Mouse (Mus musculus) activated CD4-positive, CD25-positive, alpha-beta regulatory T cell, adult 4 months (primary cell): ENCODE data around the gene Daam2. TPM values are rescaled to one million over a fixed set of nuclear protein-coding genes. Genes with fewer than 3 reads are reported as not detected.

Experiments used
- ATAC-seq: one replicate; pipeline ENCODE4 v1.8.0; 2017
- polyA plus RNA-seq, 2 experiments: library from polyadenylated mRNA; unstranded; fragments of 100-300 nt; shearing (Covaris generic); gene quantifications; one replicate each; pipeline ENCODE4 v1.2.1; 2017

Daam2 gene
- polyA plus RNA-seq = under 1 TPM in 1 of 2 experiments, not detected in 1; 0.13 TPM

- ATAC-seq = no peak
Measured at GRCm38 (mm10) chr17:49563830-49564470, at the start of gene Daam2. Gene Daam2, minus strand, starts transcription at chr17:49564343.

- ATAC-seq = no peak
Measured at GRCm38 (mm10) chr17:49610296-49610695, 46.2 kb upstream of the Daam2 start.

GRCm38 (mm10) chr17:49607351-49608027, 43.3 kb upstream of the Daam2 start:
- no peak for ATAC-seq

GRCm38 (mm10) chr17:49605397-49605796, 41.3 kb upstream of the Daam2 start:
- no peak for ATAC-seq

- no peak for ATAC-seq
Measured at GRCm38 (mm10) chr17:49590051-49590450, 25.9 kb upstream of the Daam2 start.

- ATAC-seq = no peak
Measured at GRCm38 (mm10) chr17:49582471-49582870, 18.3 kb upstream of the Daam2 start.

- no peak for ATAC-seq
Measured at GRCm38 (mm10) chr17:49577321-49577720, 13.2 kb upstream of the Daam2 start.

- ATAC-seq = no peak
Measured at GRCm38 (mm10) chr17:49568717-49569116, 4.6 kb upstream of the Daam2 start.

GRCm38 (mm10) chr17:49564489-49564888, 346 bp upstream of the Daam2 start:
- no peak for ATAC-seq

- ATAC-seq = no peak
Measured at GRCm38 (mm10) chr17:49563416-49563780, 745 bp downstream of the Daam2 start.

GRCm38 (mm10) chr17:49562701-49563415, 1.3 kb downstream of the Daam2 start:
- no peak for ATAC-seq

GRCm38 (mm10) chr17:49561985-49562384, 2.2 kb downstream of the Daam2 start:
- ATAC-seq = no peak

- no peak for ATAC-seq
Measured at GRCm38 (mm10) chr17:49559786-49560289, 4.3 kb downstream of the Daam2 start.

GRCm38 (mm10) chr17:49556169-49556568, 8.0 kb downstream of the Daam2 start:
- ATAC-seq = no peak

- no peak for ATAC-seq
Measured at GRCm38 (mm10) chr17:49551991-49552390, 12.2 kb downstream of the Daam2 start.

GRCm38 (mm10) chr17:49551465-49551864, 12.7 kb downstream of the Daam2 start:
- no peak for ATAC-seq

GRCm38 (mm10) chr17:49545997-49546396, 18.1 kb downstream of the Daam2 start:
- no peak for ATAC-seq

GRCm38 (mm10) chr17:49545424-49545823, 18.7 kb downstream of the Daam2 start:
- no peak for ATAC-seq

- no peak for ATAC-seq
Measured at GRCm38 (mm10) chr17:49544561-49544960, 19.6 kb downstream of the Daam2 start.

- ATAC-seq = no peak
Measured at GRCm38 (mm10) chr17:49540706-49541105, 23.4 kb downstream of the Daam2 start.

GRCm38 (mm10) chr17:49539204-49539603, 24.9 kb downstream of the Daam2 start:
- no peak for ATAC-seq

- no peak for ATAC-seq
Measured at GRCm38 (mm10) chr17:49535580-49535979, 28.6 kb downstream of the Daam2 start.

GRCm38 (mm10) chr17:49534267-49534719, 29.9 kb downstream of the Daam2 start:
- no peak for ATAC-seq
